Mouse (Mus musculus) layer of hippocampus, postnatal 25 days (tissue): ENCODE data around the gene Dnajc30. TPM values are rescaled to one million over a fixed set of nuclear protein-coding genes. Genes with fewer than 3 reads are reported as not detected.
"Not testable (repeated sequence)": the region's sequence is repeated elsewhere in the genome, so short reads cannot be mapped to it uniquely, and the experiment has no call there.

Experiments
- DNase-seq, 2 experiments: peaks; one replicate each; pipeline ENCODE4 v3.0.0; 2022; ENCODE audit warnings: mixed read lengths in 2 of 2, low spot score in 1 of 2; ENCODE audit errors: extremely low spot score in 1 of 2
- total RNA-seq, 2 experiments: library from RNA; stranded (reverse); gene quantifications; 2 replicates each; pipeline ENCODE4 v1.2.3; 2021

Dnajc30 gene
- total RNA-seq = 10 to 100 TPM; 43.7 TPM

- peak; percentile 97 to 98 for DNase-seq
These were observed at the start of gene Dnajc30 for GRCm38 (mm10) chr5:135063629-135064381. Gene Dnajc30, plus strand, starts transcription at chr5:135064202.

DNA sequence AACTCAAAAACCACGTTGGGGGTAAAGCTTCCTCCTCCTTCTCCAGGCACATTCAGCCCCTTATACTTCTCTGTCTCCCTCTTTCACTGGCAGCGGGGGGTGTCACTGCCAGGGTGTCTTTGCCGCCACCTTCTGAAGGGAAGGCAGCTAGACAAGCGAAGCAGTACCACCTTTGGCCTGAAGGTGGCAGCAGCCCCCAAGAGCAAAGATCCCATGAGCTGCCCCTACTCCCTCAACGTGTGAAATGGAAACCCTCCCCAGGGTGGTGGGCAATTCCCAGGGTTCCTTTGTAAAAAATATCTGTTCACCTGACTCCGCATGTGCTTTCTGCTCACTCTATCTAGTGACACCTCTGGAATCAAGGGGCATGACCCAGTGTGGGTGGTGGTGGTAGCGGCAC lies 48.5 kb upstream of the Dnajc30 start:
- DNase-seq = peak; percentile 89 to 99

- no peak for DNase-seq
These were observed 47.7 kb upstream of the Dnajc30 start for GRCm38 (mm10) chr5:135016224-135016759.

DNA sequence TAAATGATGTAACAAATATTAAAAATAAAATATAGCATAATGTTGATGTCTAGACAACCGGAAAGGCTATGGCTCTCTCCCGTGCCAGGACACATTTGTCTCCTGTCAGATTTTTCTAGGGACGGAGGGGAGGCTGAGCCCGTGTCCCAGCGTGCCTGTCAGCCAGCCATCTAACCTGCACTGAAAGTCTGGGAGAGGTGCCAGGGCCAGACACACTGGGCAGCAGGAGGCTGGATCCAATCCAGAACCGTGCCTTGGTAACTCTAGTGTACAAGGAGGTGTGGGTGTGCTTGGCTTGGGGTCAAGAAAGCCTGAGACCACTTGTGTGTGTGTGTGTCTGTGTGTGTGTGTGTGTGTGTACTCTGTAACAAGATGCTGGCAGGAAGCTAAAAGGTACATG lies 42.2 kb upstream of the Dnajc30 start:
- DNase-seq = no peak

DNA sequence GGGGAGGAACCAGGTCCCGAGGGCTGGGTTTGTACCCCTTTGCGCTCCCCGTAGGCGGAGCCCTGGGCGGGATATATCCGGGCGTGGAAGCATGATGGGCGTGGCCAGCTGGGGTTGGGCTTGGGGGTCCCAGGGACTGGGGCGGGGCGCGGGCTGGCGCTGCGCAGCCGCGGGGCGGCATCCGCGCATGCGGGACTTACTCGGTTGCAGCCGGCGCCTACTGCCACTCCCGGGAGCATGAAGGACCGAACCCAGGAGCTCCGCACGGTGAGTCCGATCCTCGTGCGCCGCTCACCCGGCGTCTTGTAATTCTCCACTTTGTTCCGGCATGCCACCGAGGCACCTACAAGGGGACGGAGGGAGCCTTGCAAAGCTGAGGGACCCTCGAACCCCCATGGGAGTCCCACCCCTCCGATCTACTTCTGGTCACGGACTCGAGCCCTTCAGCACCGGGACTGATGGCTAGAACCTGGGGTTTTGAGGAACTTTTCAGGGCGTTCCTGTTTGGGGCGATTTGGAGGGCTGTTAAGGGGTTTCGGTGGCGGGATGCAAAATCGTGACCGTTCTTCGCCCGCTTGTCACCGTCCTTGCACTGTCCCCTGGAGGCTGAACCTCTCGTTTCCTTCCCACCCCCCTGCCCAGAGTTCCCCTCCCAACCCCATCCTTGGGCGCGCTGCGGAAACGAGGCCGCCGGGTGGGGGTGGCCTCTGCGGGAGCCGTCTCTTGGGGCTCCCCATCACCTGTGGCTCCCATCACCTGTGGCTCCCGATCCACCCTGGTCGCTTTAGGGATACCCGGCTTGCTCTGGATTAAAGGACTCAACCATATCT lies 40.4 kb upstream of the Dnajc30 start, which contains the start of gene Stx1a:
Gene Stx1a (plus strand): TSS at position 139 of the 830 bp plus-strand sequence.
- DNase-seq = peak; percentile 76 to 77

GRCm38 (mm10) chr5:135024665-135025224 lies 39.3 kb upstream of the Dnajc30 start:
- no peak for DNase-seq

GRCm38 (mm10) chr5:135025899-135026298 lies 38.1 kb upstream of the Dnajc30 start:
- DNase-seq = no peak

DNA sequence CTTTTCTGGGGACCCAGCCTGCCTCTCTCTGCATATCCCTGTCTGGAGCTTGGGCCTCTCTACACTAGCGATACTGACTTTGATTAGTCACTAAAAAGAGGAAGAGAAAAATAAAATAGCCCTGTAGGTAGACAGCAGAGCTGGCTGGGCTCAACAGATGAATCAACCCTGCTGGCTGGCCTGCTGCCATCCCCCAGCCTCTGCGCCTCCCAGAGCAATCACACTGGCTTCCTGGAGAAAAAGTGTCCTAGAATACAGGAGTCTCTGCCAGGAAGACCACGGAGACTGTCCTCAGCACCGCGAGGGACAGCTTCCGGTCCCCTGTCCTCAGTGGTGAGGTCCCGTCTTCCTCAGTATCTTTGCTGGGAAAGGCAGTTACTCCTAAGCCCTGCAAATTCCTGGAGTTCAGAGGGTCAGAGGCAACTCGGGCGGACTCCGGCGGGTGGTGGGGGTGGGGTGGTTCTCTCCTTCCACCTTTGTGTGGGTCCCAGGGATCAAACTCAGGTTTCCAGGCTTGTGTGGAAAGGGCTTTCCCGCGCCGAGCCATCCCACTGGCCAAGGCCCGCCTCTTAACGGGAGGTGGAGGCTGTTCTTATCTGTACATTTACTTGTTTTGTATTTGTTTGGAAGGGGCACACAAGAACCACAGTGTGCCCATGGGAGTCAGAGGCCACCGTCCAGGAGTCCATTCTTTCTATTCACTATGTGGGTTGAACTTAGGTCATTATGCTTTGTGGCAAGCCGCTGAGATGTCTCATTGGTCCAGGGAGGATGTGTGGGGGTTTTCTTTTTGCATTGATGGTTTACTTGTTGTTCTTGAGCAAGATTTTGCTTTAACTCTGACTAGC lies 34.8 kb upstream of the Dnajc30 start:
- DNase-seq = peak in 1 of 2 experiments; percentile 59

- DNase-seq = no peak
These were observed 31.4 kb upstream of the Dnajc30 start for GRCm38 (mm10) chr5:135032581-135032980.

DNA sequence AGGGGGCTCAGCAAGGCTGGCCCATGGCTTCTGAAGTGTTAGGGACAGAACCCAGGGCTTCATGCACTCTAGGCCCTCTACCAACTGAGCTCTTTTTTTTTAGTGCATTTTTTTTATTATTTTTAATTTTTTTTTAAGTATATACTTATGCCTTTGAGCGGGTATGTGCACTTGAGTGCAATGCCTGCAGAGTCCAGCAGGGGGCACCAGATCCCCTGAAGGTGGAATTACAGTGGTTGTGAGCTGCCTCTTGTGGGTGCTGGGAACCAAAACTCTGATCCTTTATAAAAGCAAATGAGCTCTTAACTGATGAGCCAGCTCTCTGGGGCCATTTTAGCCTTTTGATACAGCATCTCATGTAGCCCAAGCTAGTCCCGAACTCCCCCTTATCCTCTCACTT lies 29.4 kb upstream of the Dnajc30 start:
- DNase-seq = no peak

- DNase-seq = no peak
These were observed 28.2 kb upstream of the Dnajc30 start for GRCm38 (mm10) chr5:135035608-135036359.

DNA sequence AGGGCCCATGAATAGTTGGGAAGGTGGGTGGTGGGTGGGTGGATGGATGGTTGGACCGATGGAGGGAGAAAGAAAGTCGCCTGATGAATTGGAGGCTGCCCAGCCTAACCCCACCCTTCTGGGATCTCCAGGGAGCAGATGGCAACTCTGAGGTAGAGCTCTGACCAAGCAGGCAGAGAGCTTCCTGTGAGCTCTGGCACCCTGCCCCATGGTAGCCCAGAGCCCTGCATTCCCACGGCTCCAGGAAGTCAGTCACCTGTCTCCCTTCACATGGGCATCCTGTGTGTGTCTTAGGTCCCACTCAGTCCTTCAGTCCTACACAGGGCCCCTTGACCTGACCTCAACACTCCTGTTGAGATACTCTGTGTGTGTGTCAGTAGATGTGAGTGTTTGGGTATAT lies 26.1 kb upstream of the Dnajc30 start:
- no peak for DNase-seq

GRCm38 (mm10) chr5:135039541-135039940 lies 24.5 kb upstream of the Dnajc30 start:
- DNase-seq = no peak

GRCm38 (mm10) chr5:135040059-135040458 lies 23.9 kb upstream of the Dnajc30 start:
- DNase-seq = no peak

DNA sequence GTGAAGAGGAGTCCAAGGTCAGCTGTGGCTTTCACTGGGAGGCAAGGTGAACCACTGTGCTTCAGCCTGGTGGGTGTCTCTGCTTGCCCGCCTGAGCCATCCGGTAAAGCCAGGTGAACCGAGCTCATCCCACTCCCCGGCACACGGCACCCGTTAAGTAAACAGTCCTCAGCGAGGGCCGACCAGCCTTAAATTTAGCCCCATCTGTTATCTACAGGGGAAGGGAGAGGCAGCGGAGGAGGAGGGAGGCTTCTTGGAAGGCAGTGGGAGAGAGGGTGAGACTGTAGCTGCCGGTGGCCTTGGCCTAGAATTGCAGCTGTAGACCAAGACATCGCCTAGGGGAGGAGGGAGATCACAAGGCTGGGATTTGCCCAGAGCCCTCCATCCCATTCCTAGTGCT lies 23.2 kb upstream of the Dnajc30 start:
- no peak for DNase-seq

DNA sequence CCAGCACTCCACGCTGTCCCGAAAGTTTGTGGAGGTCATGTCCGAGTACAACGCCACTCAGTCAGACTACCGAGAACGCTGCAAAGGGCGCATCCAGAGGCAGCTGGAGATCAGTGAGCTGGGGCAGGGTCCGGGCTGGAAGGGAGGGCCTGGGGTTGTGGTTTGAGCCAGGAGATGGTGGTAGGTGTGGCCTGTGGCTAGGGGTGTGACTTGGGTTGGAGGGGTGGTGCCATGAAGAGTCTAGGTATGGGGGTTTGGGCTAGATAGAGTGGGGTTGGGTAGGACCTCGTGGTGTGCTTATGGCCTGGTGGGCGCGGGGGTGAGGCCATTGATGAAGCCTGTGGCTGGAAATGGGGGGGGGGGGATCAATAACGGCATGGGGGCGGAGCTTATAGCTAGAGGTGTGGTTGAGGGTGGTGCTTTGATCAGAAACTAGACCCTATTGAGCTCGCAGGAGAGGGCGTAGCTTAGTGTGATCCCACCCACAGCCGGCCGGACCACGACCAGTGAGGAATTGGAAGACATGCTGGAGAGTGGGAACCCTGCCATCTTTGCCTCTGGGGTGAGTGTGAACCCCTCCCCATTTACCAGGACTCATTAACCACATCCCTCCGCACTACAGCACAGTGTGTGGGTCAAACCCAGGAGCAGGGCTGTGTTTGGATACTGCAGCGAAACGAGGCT lies 21.8 kb upstream of the Dnajc30 start:
- DNase-seq = no peak

- no peak for DNase-seq
These were observed 19.4 kb upstream of the Dnajc30 start for GRCm38 (mm10) chr5:135044575-135044974.

DNA sequence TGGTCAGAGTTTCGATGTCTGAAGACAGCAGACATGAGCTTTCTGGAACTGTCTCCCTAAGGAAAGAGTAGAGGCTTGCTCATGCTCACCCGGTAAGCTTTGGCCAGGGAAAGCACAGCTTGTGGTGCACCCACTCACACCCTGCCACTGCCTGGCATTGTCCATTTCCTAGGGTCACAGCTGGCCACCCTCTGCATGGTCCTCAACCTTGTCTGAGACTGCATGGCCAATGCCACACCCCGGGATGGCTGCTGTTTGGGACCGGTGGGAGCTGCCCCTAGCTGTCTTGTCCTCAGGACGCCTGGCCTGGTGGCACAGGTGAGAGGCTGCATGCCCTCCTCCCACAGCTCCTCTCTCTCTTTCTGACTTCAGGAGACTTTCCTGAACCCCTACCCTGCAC lies 15.5 kb upstream of the Dnajc30 start:
- DNase-seq = no peak

- DNase-seq = not testable (repeated sequence)
These were observed 14.7 kb upstream of the Dnajc30 start for GRCm38 (mm10) chr5:135049268-135049667.
